Mouse (Mus musculus): ENCODE data around the gene Tbrg1. TPM values are rescaled to one million over a fixed set of nuclear protein-coding genes. Genes with fewer than 3 reads are reported as not detected.
A peak's percentile ranks its signal among the peaks of the same experiment; 100 is the strongest.

Tbrg1 gene
- total RNA-seq (2017) = 48.8 and 69.2 TPM in 2 replicates

GRCm38 (mm10) chr9:37656931-37657481, at the start of gene Tbrg1:
Tbrg1 (minus strand) TSS chr9:37657312.
- peak; percentile 86 for ATAC-seq (replicated peaks; ENCODE audit: low read depth, poor library complexity, severe bottlenecking)

- ATAC-seq (replicated peaks; ENCODE audit: low read depth, poor library complexity, severe bottlenecking) = no peak
Observed at GRCm38 (mm10) chr9:37689970-37690686, 33.0 kb upstream of the Tbrg1 start.

GRCm38 (mm10) chr9:37687941-37688303, 30.8 kb upstream of the Tbrg1 start:
- ATAC-seq (replicated peaks; ENCODE audit: low read depth, poor library complexity, severe bottlenecking) = no peak

- ATAC-seq (replicated peaks; ENCODE audit: low read depth, poor library complexity, severe bottlenecking) = no peak
Observed at GRCm38 (mm10) chr9:37687288-37687940, 30.3 kb upstream of the Tbrg1 start.

GRCm38 (mm10) chr9:37681123-37681522, 24.0 kb upstream of the Tbrg1 start:
- no peak for ATAC-seq (replicated peaks; ENCODE audit: low read depth, poor library complexity, severe bottlenecking)

GRCm38 (mm10) chr9:37675287-37675686, 18.2 kb upstream of the Tbrg1 start:
- ATAC-seq (replicated peaks; ENCODE audit: low read depth, poor library complexity, severe bottlenecking) = no peak

- no peak for ATAC-seq (replicated peaks; ENCODE audit: low read depth, poor library complexity, severe bottlenecking)
Observed at GRCm38 (mm10) chr9:37670261-37670660, 13.1 kb upstream of the Tbrg1 start.

- no peak for ATAC-seq (replicated peaks; ENCODE audit: low read depth, poor library complexity, severe bottlenecking)
Observed at GRCm38 (mm10) chr9:37669678-37670077, 12.6 kb upstream of the Tbrg1 start.

- peak; percentile 63 for ATAC-seq (replicated peaks; ENCODE audit: low read depth, poor library complexity, severe bottlenecking)
Observed at GRCm38 (mm10) chr9:37669115-37669514, 12.0 kb upstream of the Tbrg1 start, which contains the start of gene Panx3. Panx3 (minus strand) TSS chr9:37669235.

- no peak for ATAC-seq (replicated peaks; ENCODE audit: low read depth, poor library complexity, severe bottlenecking)
Observed at GRCm38 (mm10) chr9:37666045-37666444, 8.9 kb upstream of the Tbrg1 start.

- ATAC-seq (replicated peaks; ENCODE audit: low read depth, poor library complexity, severe bottlenecking) = no peak
Observed at GRCm38 (mm10) chr9:37664604-37665003, 7.5 kb upstream of the Tbrg1 start.

GRCm38 (mm10) chr9:37663210-37663609, 6.1 kb upstream of the Tbrg1 start:
- no peak for ATAC-seq (replicated peaks; ENCODE audit: low read depth, poor library complexity, severe bottlenecking)

GRCm38 (mm10) chr9:37659413-37659812, 2.3 kb upstream of the Tbrg1 start:
- ATAC-seq (replicated peaks; ENCODE audit: low read depth, poor library complexity, severe bottlenecking) = no peak

- ATAC-seq (replicated peaks; ENCODE audit: low read depth, poor library complexity, severe bottlenecking) = peak; percentile 53
Observed at GRCm38 (mm10) chr9:37656439-37656881, 652 bp downstream of the Tbrg1 start.

- no peak for ATAC-seq (replicated peaks; ENCODE audit: low read depth, poor library complexity, severe bottlenecking)
Observed at GRCm38 (mm10) chr9:37655961-37656360, 1.2 kb downstream of the Tbrg1 start.

GRCm38 (mm10) chr9:37653836-37654235, 3.3 kb downstream of the Tbrg1 start:
- no peak for ATAC-seq (replicated peaks; ENCODE audit: low read depth, poor library complexity, severe bottlenecking)

GRCm38 (mm10) chr9:37650639-37651038, 6.5 kb downstream of the Tbrg1 start:
- ATAC-seq (replicated peaks; ENCODE audit: low read depth, poor library complexity, severe bottlenecking) = no peak

- ATAC-seq (replicated peaks; ENCODE audit: low read depth, poor library complexity, severe bottlenecking) = no peak
Observed at GRCm38 (mm10) chr9:37646246-37646645, 10.9 kb downstream of the Tbrg1 start.

GRCm38 (mm10) chr9:37638721-37639120, 18.4 kb downstream of the Tbrg1 start:
- ATAC-seq (replicated peaks; ENCODE audit: low read depth, poor library complexity, severe bottlenecking) = no peak

- 0 out of 2 replicates have a peak, but pooled peaks have one; percentile 7 for ATAC-seq (replicated peaks; ENCODE audit: low read depth, poor library complexity, severe bottlenecking)
Observed at GRCm38 (mm10) chr9:37636800-37637542, 20.1 kb downstream of the Tbrg1 start.

GRCm38 (mm10) chr9:37636335-37636734, 20.8 kb downstream of the Tbrg1 start:
- ATAC-seq (replicated peaks; ENCODE audit: low read depth, poor library complexity, severe bottlenecking) = peak; percentile 98

Measured in common myeloid progenitor, adult 5-6 weeks (primary cell).